Mouse (Mus musculus): ENCODE results near the gene Ptgfrn.

DNA sequence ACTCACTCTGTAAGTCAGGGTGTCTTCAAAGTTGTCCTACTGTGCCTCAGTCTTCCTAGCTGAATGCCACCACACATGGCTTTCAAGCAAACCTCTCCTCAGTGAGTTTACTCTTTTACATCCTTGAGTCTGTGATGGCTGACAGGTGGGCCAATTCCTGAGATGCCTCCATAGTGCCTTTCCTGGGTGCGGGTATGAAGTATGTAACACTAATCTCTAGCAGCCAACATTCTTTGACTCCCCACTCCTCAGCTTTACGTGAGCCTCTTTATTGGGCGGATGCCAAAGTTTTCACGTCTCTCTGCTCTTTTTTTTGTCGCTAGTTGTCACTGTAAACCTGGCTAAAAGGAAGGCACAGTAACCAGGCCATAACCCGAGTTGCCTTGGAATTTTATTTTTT is 104.7 kb downstream of the Ptgfrn start:
- TF ChIP-seq CTCF (IDR thresholded peaks at IDR 0.05; ENCODE audit: borderline replicate concordance, insufficient read depth, low read depth, low read length) = no peak
- no peak for TF ChIP-seq POLR2A (IDR thresholded peaks at IDR 0.05; ENCODE audit: borderline replicate concordance, insufficient read depth, low read length)

Data from cerebellum, adult 2 months (tissue).